Mouse (Mus musculus) ES-E14 (cell line): ENCODE measurements around the gene Anapc5. TPM values are rescaled to one million over a fixed set of nuclear protein-coding genes. Genes with fewer than 3 reads are reported as not detected.

Experiments used
- DNase-seq: peaks from one replicate; pipeline ENCODE4 v3.0.0-alpha.2; 2013; ENCODE audit warnings: low read depth, low spot score
- H3K27ac ChIP-seq: 2 replicates; pipeline ENCODE4 v1.5.1; 2012; ENCODE audit warnings: low read depth, mild to moderate bottlenecking, low read length, moderate library complexity, mixed read lengths; ENCODE audit not compliant: poor library complexity, insufficient read depth, severe bottlenecking
- H3K36me3 ChIP-seq: 2 replicates; pipeline ENCODE4 v1.6.1; 2012; ENCODE audit warnings: mild to moderate bottlenecking, low read length, moderate library complexity, mixed read lengths; ENCODE audit not compliant: control insufficient read depth, poor library complexity, insufficient read depth, severe bottlenecking
- H3K4me1 ChIP-seq, 2 experiments: fragments of 150-350 bp in 1 of 2; sonication (generic) in 1 of 2; 2 replicates each; pipeline ENCODE4 v1.6.1; 2012; ENCODE audit warnings: low read length in 2 of 2, mild to moderate bottlenecking in 1 of 2, mixed read lengths in 1 of 2; ENCODE audit not compliant: control insufficient read depth in 2 of 2, insufficient read depth in 2 of 2, poor library complexity in 1 of 2
- H3K4me3 ChIP-seq, 2 experiments: fragments of 150-350 bp in 1 of 2; sonication (generic) in 1 of 2; 2 replicates each; pipeline ENCODE4 v1.5.1; 2012; ENCODE audit warnings: low read length in 2 of 2, low read depth in 1 of 2, mild to moderate bottlenecking in 1 of 2, mixed read lengths in 1 of 2; ENCODE audit not compliant: insufficient read depth in 1 of 2, poor library complexity in 1 of 2, severe bottlenecking in 1 of 2
- H3K9ac ChIP-seq: 2 replicates; pipeline ENCODE4 v1.6.1; 2012; ENCODE audit warnings: low read depth, mild to moderate bottlenecking, low read length, mixed read lengths; ENCODE audit not compliant: poor library complexity, insufficient read depth, severe bottlenecking
- H3K9me3 ChIP-seq: fragments of 150-350 bp; sonication (generic); 2 replicates; pipeline ENCODE4 v1.6.1; 2012; ENCODE audit warnings: low read depth, mild to moderate bottlenecking, low read length; ENCODE audit not compliant: control insufficient read depth, insufficient read depth
- CHD2 ChIP-seq: IDR thresholded peaks from 2 replicates; pipeline ENCODE4 v1.6.1; 2014; ENCODE audit warnings: mild to moderate bottlenecking, low read depth, low read length, inconsistent platforms
- HCFC1 ChIP-seq: IDR thresholded peaks from 2 replicates; pipeline ENCODE4 v1.6.1; 2012; ENCODE audit warnings: low read length, inconsistent platforms, borderline replicate concordance; ENCODE audit not compliant: insufficient read depth
- MAFK ChIP-seq: IDR thresholded peaks from 2 replicates; pipeline ENCODE4 v1.6.1; 2014; ENCODE audit warnings: mild to moderate bottlenecking, low read depth, low read length, inconsistent platforms; ENCODE audit not compliant: insufficient read depth
- ZC3H11A ChIP-seq: IDR thresholded peaks from 2 replicates; pipeline ENCODE4 v1.6.1; 2012; ENCODE audit warnings: low read depth, mild to moderate bottlenecking, inconsistent platforms, low read length, borderline replicate concordance
- ZNF384 ChIP-seq: IDR thresholded peaks from 2 replicates; pipeline ENCODE4 v1.6.1; 2012; ENCODE audit warnings: low read depth, low read length, inconsistent platforms
- in situ Hi-C, 2 experiments: fragments of 600-800 bp; cut with MboI; formaldehyde crosslinking; loops; one replicate each; pipeline ENCODE4 v1.15.1; 2025; ENCODE audit warnings: low sequenced_read_pairs in 2 of 2, inconsistent platforms in 1 of 2; ENCODE audit not compliant: unreplicated experiment in 2 of 2
- total RNA-seq: library from RNA; depleted of rRNA; stranded (reverse); fragments of 300-350 nt; gene quantifications from 2 replicates; pipeline ENCODE4 v1.2.3, GENCODE M21; 2012; rRNA removed

The Anapc5 gene
- total RNA-seq, 1 experiment = 285 TPM

DNA sequence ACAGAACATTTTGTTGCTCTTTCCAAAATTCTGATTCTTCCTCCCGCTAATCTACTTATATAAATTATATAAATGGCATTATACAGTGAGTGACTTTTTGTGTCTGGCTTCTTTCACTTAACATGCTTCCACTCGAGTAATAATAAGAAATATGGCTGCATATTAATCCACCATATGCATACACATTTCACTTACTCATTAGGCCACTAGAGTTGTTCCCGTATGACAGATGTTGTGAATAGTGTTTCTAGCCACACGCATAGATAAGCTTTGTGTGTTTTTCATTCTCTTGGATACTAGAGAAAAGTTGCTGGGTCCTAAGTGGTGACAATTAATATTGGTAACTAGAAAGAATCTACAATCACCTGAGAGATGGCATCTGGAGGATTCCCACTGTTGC is 65.5 kb downstream of the Anapc5 start:
- peaks cover 2% of the 10 kb centered on the region; the same call in 1 of the 2 replicates for H3K36me3 ChIP-seq

GRCm38 (mm10) chr5:122754477-122754876 is 66.7 kb downstream of the Anapc5 start:
- H3K9ac ChIP-seq = no peak overlapping the region
- no peak overlapping the region for H3K4me3 ChIP-seq
- H3K9me3 ChIP-seq = no peaks in the 10 kb centered on the region
- DNase-seq = no peak
- in situ Hi-C loops = no loop called here
- H3K4me1 ChIP-seq = peaks cover 0 to 3% of the 10 kb centered on the region in 2 experiments; a peak in 1 of 4 replicates
- TF ChIP-seq ZNF384 (no peak), MAFK (no peak), CHD2 (no peak)
- peaks cover 4% of the 10 kb centered on the region; the same call in 1 of the 2 replicates for H3K36me3 ChIP-seq
- H3K27ac ChIP-seq = no peak overlapping the region

More for the DNA sequence above, 65.5 kb downstream of the Anapc5 start:
- Histone ChIP-seq H3K9ac (no peak overlapping the region), H3K4me1 (peaks cover 0 to 3% of the 10 kb centered on the region in 2 experiments; a peak in 1 of 4 replicates), H3K4me3 (no peak overlapping the region), H3K9me3 (no peaks in the 10 kb centered on the region), H3K27ac (no peak overlapping the region)
- in situ Hi-C loops = no loop called here
- no peak for TF ChIP-seq MAFK
- TF ChIP-seq HCFC1 = no peak
- peak; percentile 93 for TF ChIP-seq ZNF384
- DNase-seq = no peak

DNA sequence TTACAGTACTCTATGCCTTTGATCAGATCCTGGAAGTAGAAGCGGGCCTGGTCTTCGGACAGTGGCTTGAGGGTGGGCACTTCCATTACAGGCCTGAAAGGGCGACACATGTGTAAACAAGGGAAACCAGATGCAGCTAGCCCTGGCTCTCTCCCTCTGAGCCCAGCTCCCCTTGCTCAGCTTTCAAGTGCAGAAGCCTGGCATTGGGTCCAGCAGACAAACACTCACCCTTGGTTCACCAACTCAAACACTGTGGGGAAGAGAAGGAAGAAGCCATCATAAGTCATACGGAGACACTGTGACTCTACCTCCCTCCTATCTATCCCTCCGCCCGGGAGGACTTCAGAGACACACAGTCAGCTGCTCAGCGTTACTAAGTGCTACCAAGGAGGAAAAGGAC is 73.2 kb downstream of the Anapc5 start:
- Histone ChIP-seq H3K36me3 (peaks cover 6% of the 10 kb centered on the region), H3K4me1 (0 out of 4 replicates have a peak, but pooled peaks cover 0 to 3% of the 10 kb centered on the region in 2 experiments), H3K4me3 (no peak overlapping the region), H3K9ac (no peak overlapping the region), H3K9me3 (no peaks in the 10 kb centered on the region), H3K27ac (no peak overlapping the region)
- no peak for TF ChIP-seq ZC3H11A
- TF ChIP-seq ZNF384 = no peak
- TF ChIP-seq MAFK = no peak
- no peak for TF ChIP-seq HCFC1
- no peak for TF ChIP-seq CHD2
- DNase-seq = no peak
- in situ Hi-C loops = no loop called here

GRCm38 (mm10) chr5:122743880-122744422 is 77.2 kb downstream of the Anapc5 start:
- Histone ChIP-seq H3K4me1 (no peaks in the 10 kb centered on the region), H3K4me3 (peak overlapping the region; percentile 36 to 44; a peak in 3 of 4 replicates), H3K9me3 (no peaks in the 10 kb centered on the region), H3K27ac (no peak overlapping the region), H3K36me3 (peaks cover 11% of the 10 kb centered on the region), H3K9ac (no peak overlapping the region; the same call in 1 of the 2 replicates)
- DNase-seq = no peak
- in situ Hi-C loops = no loop called here
- no peak for TF ChIP-seq HCFC1
- TF ChIP-seq ZC3H11A = no peak
- no peak for TF ChIP-seq ZNF384
- no peak for TF ChIP-seq CHD2
- no peak for TF ChIP-seq MAFK

Other genes starting within 250 kb of the Anapc5 start
- 6.4 and 7.4 TPM in 2 replicates for gene Ift81, start 206.8 kb downstream of the Anapc5 start, total RNA-seq
- 10.5 and 13.5 TPM in 2 replicates for gene P2rx7, start 177.4 kb downstream of the Anapc5 start, total RNA-seq
- gene P2rx4, start 113.8 kb downstream of the Anapc5 start, total RNA-seq = 7.5 and 12.6 TPM in 2 replicates
- 12.7 and 16.1 TPM in 2 replicates for gene Camkk2, start 41.9 kb downstream of the Anapc5 start, total RNA-seq
- gene Rnf34, start 28.7 kb upstream of the Anapc5 start, total RNA-seq = 22.0 and 26.1 TPM in 2 replicates
- gene Kdm2b, start 168.5 kb upstream of the Anapc5 start, total RNA-seq = 66.1 and 68.6 TPM in 2 replicates
- 20.0 and 33.4 TPM in 2 replicates for gene Orai1, start 193.7 kb upstream of the Anapc5 start, total RNA-seq
- 0.62 and 0.63 TPM in 2 replicates for gene Morn3, start 225.7 kb upstream of the Anapc5 start, total RNA-seq
- gene Tmem120b, start 247.1 kb upstream of the Anapc5 start, total RNA-seq = 21.9 and 29.4 TPM in 2 replicates